Comparison of ENCODE assay signal across 29 mouse cellular contexts in the genomic region with DNA sequence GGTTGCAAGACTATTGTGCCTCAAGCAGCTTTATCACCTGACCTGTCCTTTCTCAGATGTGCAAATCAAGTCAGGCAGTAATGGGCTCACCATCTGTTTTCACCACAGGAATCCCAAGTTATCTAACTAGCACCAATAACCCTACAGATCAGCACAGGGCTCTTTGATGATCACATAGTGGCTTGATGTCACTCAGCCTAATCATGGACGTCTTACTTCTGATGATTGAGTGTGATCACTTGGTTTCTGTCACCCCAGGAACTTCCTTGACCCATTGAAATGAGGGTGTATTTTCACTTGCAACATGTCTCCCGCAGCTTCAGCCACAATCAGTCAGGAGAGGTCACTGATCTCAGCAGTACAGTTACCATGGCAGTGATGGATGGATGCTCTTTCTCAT.
DNase-seq lines count a peak whose midpoint lies in the region; ATAC-seq and TF ChIP-seq lines count a peak whose summit lies in the region.
"Had no signal": no experiment of that assay in that cellular context is flagged by ENCODE, and none has a peak within 500 bp of the region (broad histone marks: within the 10 kb centered on the region; RNA-seq: fewer than 3 reads in every experiment).

No protein-coding gene starts in this region.

- H3K36me3 ChIP-seq in forebrain, embryonic 13.5 days (ENCODE audit: poor library complexity, severe bottlenecking) = no peaks in the 10 kb centered on the region
- no peaks in the 10 kb centered on the region for H3K36me3 ChIP-seq in forebrain, postnatal 0 days (ENCODE audit: insufficient read depth)
- H3K36me3 ChIP-seq in kidney, adult 2 months (ENCODE audit: control insufficient read depth, insufficient read depth, low read length) = no peaks in the 10 kb centered on the region
- no peaks in the 10 kb centered on the region for H3K36me3 ChIP-seq in kidney, embryonic 14.5 days (ENCODE audit: control insufficient read depth, insufficient read depth, low read length)
- H3K36me3 ChIP-seq: embryonic facial prominence, embryonic 10.5 days; embryonic facial prominence, embryonic 15.5 days; heart, embryonic 13.5 days; hindbrain, embryonic 12.5 days; limb, embryonic 13.5 days; lung, embryonic 15.5 days; neural tube, embryonic 12.5 days had no signal

- H3K4me2 ChIP-seq in forebrain, embryonic 13.5 days = no peak overlapping the region
- H3K4me2 ChIP-seq in forebrain, postnatal 0 days (ENCODE audit: low read depth) = no peak overlapping the region
- no peak overlapping the region for H3K4me2 ChIP-seq in kidney, embryonic 14.5 days (replicated peaks; ENCODE audit: low read depth, low read length)
- H3K4me2 ChIP-seq: embryonic facial prominence, embryonic 15.5 days; heart, embryonic 13.5 days; hindbrain, embryonic 12.5 days; limb, embryonic 13.5 days; liver, embryonic 11.5 days; lung, embryonic 15.5 days; neural tube, embryonic 12.5 days had no signal

- no peak overlapping the region for H3K4me3 ChIP-seq in forebrain, embryonic 13.5 days
- H3K4me3 ChIP-seq in forebrain, postnatal 0 days (ENCODE audit: low read depth, low read length) = no peak overlapping the region
- H3K4me3 ChIP-seq in kidney, adult 2 months (ENCODE audit: insufficient read depth, low read depth, low read length) = no peak overlapping the region
- no peak overlapping the region for H3K4me3 ChIP-seq in kidney, embryonic 14.5 days (ENCODE audit: low read length)
- H3K4me3 ChIP-seq: embryonic facial prominence, embryonic 10.5 days; embryonic facial prominence, embryonic 15.5 days; heart, embryonic 13.5 days; hindbrain, embryonic 12.5 days; limb, embryonic 13.5 days; lung, embryonic 15.5 days; neural tube, embryonic 12.5 days had no signal

- ATAC-seq in forebrain, embryonic 13.5 days = peak; percentile 80; the same call in 1 of the 2 replicates
- no peak for ATAC-seq in forebrain, postnatal 0 days
- no peak for ATAC-seq in kidney, embryonic 14.5 days (ENCODE audit: low FRiP score, low TSS enrichment)
- no peak for ATAC-seq in erythroblast, adult 5-6 weeks (replicated peaks; ENCODE audit: low FRiP score, poor library complexity, severe bottlenecking)
- ATAC-seq: activated CD4-positive, CD25-positive, alpha-beta regulatory T cell, adult 4 months; forebrain, embryonic 16.5 days; inflammation-experienced regulatory T-cells, adult 6 months had no signal

- no peak for DNase-seq in forebrain, postnatal 0 days
- DNase-seq in kidney, adult 2 months = peak; percentile 15
- peak; percentile 55 for DNase-seq in brain, embryonic 14.5 days (ENCODE audit: low read depth)
- peak; percentile 42 for DNase-seq in mesoderm, embryonic 11.5 days (ENCODE audit: low read depth, low spot score)
- DNase-seq in urinary bladder, adult 18-20 months (ENCODE audit: low spot score in 2 of 2) = no peak
- DNase-seq: adrenal gland, adult 2 months; adrenal gland, postnatal 36 days; cerebellum, adult 8-10 months; cerebellum, postnatal 36 days; heart, postnatal 10 days; right cerebral cortex, postnatal 4 days; thymus, adult 18-20 months; thymus, postnatal 36 days had no signal

- WGBS in forebrain, embryonic 13.5 days = 56% methylated on average over 2 of the region's 2 CpGs
- 55% methylated on average over 2 of the region's 2 CpGs for WGBS in forebrain, postnatal 0 days
- 23% methylated on average over 2 of the region's 2 CpGs for WGBS in kidney, adult 2 months
- 12% methylated on average over 2 of the region's 2 CpGs for WGBS in kidney, embryonic 14.5 days

- no peaks in the 10 kb centered on the region for H3K9me3 ChIP-seq in forebrain, embryonic 13.5 days (replicated peaks)
- H3K9me3 ChIP-seq in forebrain, postnatal 0 days (ENCODE audit: low read length) = no peaks in the 10 kb centered on the region
- no peaks in the 10 kb centered on the region for H3K9me3 ChIP-seq in kidney, embryonic 14.5 days (ENCODE audit: control insufficient read depth, low read length)
- H3K9me3 ChIP-seq: embryonic facial prominence, embryonic 10.5 days; embryonic facial prominence, embryonic 15.5 days; heart, embryonic 13.5 days; hindbrain, embryonic 12.5 days; limb, embryonic 13.5 days; lung, embryonic 15.5 days; neural tube, embryonic 12.5 days had no signal

- no peak for TF ChIP-seq CTCF in forebrain, postnatal 0 days (IDR thresholded peaks at IDR 0.05; ENCODE audit: low read depth)
- no peak for TF ChIP-seq CTCF in kidney, adult 2 months (conservative IDR thresholded peaks at IDR 0.05; ENCODE audit: insufficient read depth, insufficient read length, low read depth, low read length)
- TF ChIP-seq CTCF in brain, embryonic 14.5 days (IDR thresholded peaks at IDR 0.05; ENCODE audit: borderline replicate concordance, extremely low read depth, insufficient read depth, insufficient read length) = no peak

- TF ChIP-seq POLR2A in kidney, adult 2 months (IDR thresholded peaks at IDR 0.05; ENCODE audit: low read depth, low read length) = no peak
- no peak for TF ChIP-seq POLR2A in brain, embryonic 14.5 days (IDR thresholded peaks at IDR 0.05; ENCODE audit: borderline replicate concordance, extremely low read depth, insufficient read depth, insufficient read length, poor library complexity, severe bottlenecking)

- H3K9ac ChIP-seq in forebrain, embryonic 13.5 days = no peak overlapping the region
- H3K9ac ChIP-seq in forebrain, postnatal 0 days = no peak overlapping the region
- no peak overlapping the region for H3K9ac ChIP-seq in kidney, embryonic 14.5 days (ENCODE audit: low read depth, low read length)
- H3K9ac ChIP-seq: embryonic facial prominence, embryonic 15.5 days; heart, embryonic 13.5 days; hindbrain, embryonic 12.5 days; limb, embryonic 13.5 days; lung, embryonic 15.5 days; neural tube, embryonic 12.5 days had no signal

- no peaks in the 10 kb centered on the region for H3K4me1 ChIP-seq in forebrain, embryonic 13.5 days
- no peaks in the 10 kb centered on the region for H3K4me1 ChIP-seq in forebrain, postnatal 0 days (ENCODE audit: insufficient read depth)
- peaks cover 3% of the 10 kb centered on the region; the same call in 1 of the 2 replicates for H3K4me1 ChIP-seq in kidney, adult 2 months (ENCODE audit: control insufficient read depth, insufficient read depth, low read length)
- no peaks in the 10 kb centered on the region for H3K4me1 ChIP-seq in kidney, embryonic 14.5 days (ENCODE audit: control insufficient read depth, insufficient read depth, low read length)
- H3K4me1 ChIP-seq: embryonic facial prominence, embryonic 10.5 days; embryonic facial prominence, embryonic 15.5 days; hindbrain, embryonic 12.5 days; limb, embryonic 13.5 days; lung, embryonic 15.5 days; neural tube, embryonic 12.5 days had no signal

- no peaks in the 10 kb centered on the region for H3K27me3 ChIP-seq in forebrain, embryonic 13.5 days
- no peaks in the 10 kb centered on the region for H3K27me3 ChIP-seq in forebrain, postnatal 0 days (ENCODE audit: insufficient read depth, low read length)
- no peaks in the 10 kb centered on the region for H3K27me3 ChIP-seq in kidney, adult 2 months (replicated peaks; ENCODE audit: control insufficient read depth, insufficient read depth, low read length)
- no peaks in the 10 kb centered on the region for H3K27me3 ChIP-seq in kidney, embryonic 14.5 days (ENCODE audit: control insufficient read depth, insufficient read depth, low read length)
- H3K27me3 ChIP-seq: CH12.LX; embryonic facial prominence, embryonic 15.5 days; heart, embryonic 13.5 days; hindbrain, embryonic 12.5 days; limb, embryonic 13.5 days; lung, embryonic 15.5 days; neural tube, embryonic 12.5 days had no signal

- no peak overlapping the region for H3K27ac ChIP-seq in forebrain, embryonic 13.5 days
- H3K27ac ChIP-seq in forebrain, postnatal 0 days (ENCODE audit: low read depth, low read length) = no peak overlapping the region
- H3K27ac ChIP-seq in kidney, adult 2 months (ENCODE audit: insufficient read depth, low read depth, low read length) = no peak overlapping the region
- no peak overlapping the region for H3K27ac ChIP-seq in kidney, embryonic 14.5 days (ENCODE audit: low read depth, low read length)
- H3K27ac ChIP-seq: embryonic facial prominence, embryonic 10.5 days; embryonic facial prominence, embryonic 15.5 days; heart, embryonic 13.5 days; hindbrain, embryonic 12.5 days; limb, embryonic 13.5 days; lung, embryonic 15.5 days; neural tube, embryonic 12.5 days; stomach, postnatal 0 days had no signal

Comparison
In these comparisons a context has a peak if more than half of its experiments do, and no peak if none do; other contexts are left out.
1. DNase-seq: peak in kidney, adult 2 months (single experiment), brain, embryonic 14.5 days (single experiment) and mesoderm, embryonic 11.5 days (single experiment); none in forebrain, postnatal 0 days (single experiment) and urinary bladder, adult 18-20 months (0 of 2).